Mouse (Mus musculus) lung, adult 10 weeks (tissue): ENCODE data around the gene Prl2c3. TPM values are rescaled to one million over a fixed set of nuclear protein-coding genes. Genes with fewer than 3 reads are reported as not detected.

ENCODE experiments used
- polyA plus RNA-seq: library from polyadenylated mRNA; stranded (reverse); fragments of 350-450 nt; fragmentation: Illumina TruSeq; extraction: RNeasy Lipid Tissue Mini Kit (QIAGEN cat#74804); gene quantifications from one replicate; pipeline ENCODE4 v1.2.3, GENCODE M21; 2014; ENCODE audit warnings: low read depth, low replicate concordance; ENCODE audit not compliant: insufficient read depth

The Prl2c3 gene
- not detected for polyA plus RNA-seq

DNA sequence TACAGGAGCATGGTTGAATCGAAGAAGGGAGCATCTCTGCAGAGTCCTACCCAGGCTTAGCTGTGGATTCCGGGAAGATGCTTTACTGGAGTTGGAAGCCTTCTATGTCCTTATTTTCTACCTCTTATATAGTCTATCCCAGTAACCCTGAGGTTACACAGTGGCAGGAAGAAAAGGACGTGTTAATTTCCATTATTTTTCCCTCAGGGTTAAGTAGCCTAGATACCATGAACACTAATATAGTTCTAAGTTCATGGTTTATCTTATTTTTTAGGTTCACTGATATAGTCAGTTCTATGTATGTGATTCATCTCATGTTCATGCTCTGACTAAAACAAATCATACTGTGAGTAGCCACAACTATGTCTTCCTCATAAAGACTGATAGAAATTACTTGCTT lies at the start of gene Prl2c3:
Gene Prl2c3, minus strand, starts transcription at position 101 of the 400 bp plus-strand sequence.

Other genes starting within 250 kb of the Prl2c3 start
- gene Ero1lb, start 234.2 kb downstream of the Prl2c3 start, polyA plus RNA-seq = 6.2 TPM
- gene Prl2c2, start 205.3 kb upstream of the Prl2c3 start, polyA plus RNA-seq = not detected